Mouse (Mus musculus) MEL (cell line): Measurements from ENCODE around the gene Denr. TPM values are rescaled to one million over a fixed set of nuclear protein-coding genes. Genes with fewer than 3 reads are reported as not detected.

Source experiments
- DNase-seq: peaks from one replicate; pipeline ENCODE4 v3.0.0; 2011; ENCODE audit warnings: low read depth, low spot score
- H3K27ac ChIP-seq: 2 replicates; pipeline ENCODE4 v1.5.1; 2012; ENCODE audit warnings: low read depth, mild to moderate bottlenecking, control low read depth, low read length, moderate library complexity; ENCODE audit not compliant: control insufficient read depth
- H3K27me3 ChIP-seq, 2 experiments: fragments of 150-350 bp in 1 of 2; sonication (generic) in 1 of 2; 2 replicates each; pipeline ENCODE4 v1.6.1; 2012; ENCODE audit warnings: low read length in 2 of 2, mild to moderate bottlenecking in 2 of 2, improper control_type of control experiment in 1 of 2, moderate library complexity in 1 of 2; ENCODE audit not compliant: insufficient read depth in 2 of 2, control insufficient read depth in 1 of 2
- H3K36me3 ChIP-seq, 2 experiments: 2 replicates each; pipeline ENCODE4 v1.6.1; 2012 to 2014; ENCODE audit warnings: low read length in 2 of 2, improper control_type of control experiment in 1 of 2, inconsistent platforms in 1 of 2, mild to moderate bottlenecking in 1 of 2; ENCODE audit not compliant: insufficient read depth in 2 of 2, control insufficient read depth in 1 of 2
- H3K4me1 ChIP-seq, 2 experiments: fragments of 150-350 bp in 1 of 2; sonication (generic) in 1 of 2; 2 replicates each; pipeline ENCODE4 v1.6.1; 2012; ENCODE audit warnings: low read length in 2 of 2, improper control_type of control experiment in 1 of 2, mild to moderate bottlenecking in 1 of 2; ENCODE audit not compliant: insufficient read depth in 2 of 2, control insufficient read depth in 1 of 2
- H3K4me3 ChIP-seq, 2 experiments: fragments of 150-350 bp in 1 of 2; sonication (generic) in 1 of 2; 2 replicates each; pipeline ENCODE4 v1.5.1; 2012; ENCODE audit warnings: low read depth in 2 of 2, low read length in 2 of 2, mild to moderate bottlenecking in 2 of 2, moderate library complexity in 2 of 2, control low read depth in 1 of 2, improper control_type of control experiment in 1 of 2; ENCODE audit not compliant: control insufficient read depth in 1 of 2, insufficient read depth in 1 of 2
- H3K79me2 ChIP-seq: 2 replicates; pipeline ENCODE4 v1.6.1; 2012; ENCODE audit warnings: mild to moderate bottlenecking, low read length, moderate library complexity; ENCODE audit not compliant: control insufficient read depth, poor library complexity, insufficient read depth
- H3K9ac ChIP-seq: 2 replicates; pipeline ENCODE4 v1.6.1; 2012; ENCODE audit warnings: low read depth, mild to moderate bottlenecking, control low read depth, low read length, moderate library complexity; ENCODE audit not compliant: control insufficient read depth, poor library complexity, severe bottlenecking
- H3K9me3 ChIP-seq: fragments of 150-350 bp; sonication (generic); replicated peaks from 2 replicates; pipeline ENCODE4 v1.6.1; 2012; ENCODE audit warnings: mild to moderate bottlenecking, low read length, improper control_type of control experiment, moderate library complexity; ENCODE audit not compliant: insufficient read depth
- BHLHE40 ChIP-seq: IDR thresholded peaks from 2 replicates; pipeline ENCODE4 v1.6.1; 2012; ENCODE audit warnings: low read depth, mild to moderate bottlenecking, inconsistent platforms, low read length, improper control_type of control experiment, borderline replicate concordance
- ETS1 ChIP-seq: IDR thresholded peaks from 2 replicates; pipeline ENCODE4 v1.6.1; 2012; ENCODE audit warnings: low read depth, mild to moderate bottlenecking, inconsistent platforms, low read length, improper control_type of control experiment, moderate library complexity
- GABPA ChIP-seq: IDR thresholded peaks from 2 replicates; pipeline ENCODE4 v1.6.1; 2012; ENCODE audit warnings: low read depth, mild to moderate bottlenecking, inconsistent platforms, low read length, improper control_type of control experiment, moderate library complexity
- JUND ChIP-seq: IDR thresholded peaks from 2 replicates; pipeline ENCODE4 v1.6.1; 2011; ENCODE audit warnings: low read depth, mild to moderate bottlenecking, improper control_type of control experiment, low read length
- MAZ ChIP-seq: IDR thresholded peaks from 2 replicates; pipeline ENCODE4 v1.6.1; 2012; ENCODE audit warnings: low read depth, mild to moderate bottlenecking, inconsistent platforms, low read length, improper control_type of control experiment
- MEF2A ChIP-seq: IDR thresholded peaks from 2 replicates; pipeline ENCODE4 v1.6.1; 2014; ENCODE audit warnings: low read depth, mild to moderate bottlenecking, inconsistent platforms, low read length, improper control_type of control experiment; ENCODE audit not compliant: poor library complexity, insufficient replicate concordance, severe bottlenecking; ENCODE audit errors: extremely low read depth
- MYB ChIP-seq: IDR thresholded peaks from 2 replicates; pipeline ENCODE4 v1.6.1; 2011; ENCODE audit warnings: mild to moderate bottlenecking, low read depth, low read length, improper control_type of control experiment
- NELFE ChIP-seq: IDR thresholded peaks from 2 replicates; pipeline ENCODE4 v1.6.1; 2011; ENCODE audit warnings: low read depth, low read length, improper control_type of control experiment
- POLR2AphosphoS2 ChIP-seq: IDR thresholded peaks from 2 replicates; pipeline ENCODE4 v1.6.1; 2011; ENCODE audit warnings: low read length, improper control_type of control experiment
- POLR2AphosphoS5 ChIP-seq: IDR thresholded peaks from 2 replicates; pipeline ENCODE4 v1.6.1; 2012; ENCODE audit warnings: low read depth, borderline replicate concordance, mild to moderate bottlenecking, inconsistent platforms, low read length, moderate library complexity, mixed read lengths
- RAD21 ChIP-seq: IDR thresholded peaks from 2 replicates; pipeline ENCODE4 v1.6.1; 2011; ENCODE audit warnings: mild to moderate bottlenecking, low read depth, low read length, improper control_type of control experiment
- RCOR1 ChIP-seq: IDR thresholded peaks from 2 replicates; pipeline ENCODE4 v1.6.1; 2012; ENCODE audit warnings: low read depth, mild to moderate bottlenecking, inconsistent platforms, low read length, improper control_type of control experiment
- SIN3A ChIP-seq: IDR thresholded peaks from 2 replicates; pipeline ENCODE4 v1.6.1; 2012; ENCODE audit warnings: low read length, improper control_type of control experiment, inconsistent platforms
- SMC3 ChIP-seq: IDR thresholded peaks from 2 replicates; pipeline ENCODE4 v1.6.1; 2011; ENCODE audit warnings: low read depth, low read length, improper control_type of control experiment
- TBP ChIP-seq: IDR thresholded peaks from 2 replicates; pipeline ENCODE4 v1.8.0; 2011; ENCODE audit warnings: low read depth, low read length, improper control_type of control experiment
- USF1 ChIP-seq: IDR thresholded peaks from 2 replicates; pipeline ENCODE4 v1.6.1; 2014; ENCODE audit warnings: low read depth, mild to moderate bottlenecking, inconsistent platforms, low read length, improper control_type of control experiment, moderate library complexity
- ZKSCAN1 ChIP-seq: IDR thresholded peaks from 2 replicates; pipeline ENCODE4 v1.6.1; 2012; ENCODE audit warnings: low read depth, mild to moderate bottlenecking, inconsistent platforms, low read length, improper control_type of control experiment, moderate library complexity
- ZMIZ1 ChIP-seq: IDR thresholded peaks from 2 replicates; pipeline ENCODE4 v1.6.1; 2012; ENCODE audit warnings: low read depth, mild to moderate bottlenecking, inconsistent platforms, low read length, improper control_type of control experiment, moderate library complexity
- ZNF384 ChIP-seq: IDR thresholded peaks from 2 replicates; pipeline ENCODE4 v1.6.1; 2012; ENCODE audit warnings: low read depth, mild to moderate bottlenecking, inconsistent platforms, low read length, improper control_type of control experiment
- polyA plus RNA-seq, 2 experiments: library from polyadenylated mRNA; stranded (reverse) in 1 of 2; unstranded in 1 of 2; fragments of >175 nt in 1 of 2; fragments of >200 nt in 1 of 2; gene quantifications; 2 replicates each; pipeline versions ENCODE4 v1.2.1 to v1.2.4; 2012; ENCODE audit warnings: low replicate concordance in 2 of 2, low read depth in 1 of 2; ENCODE audit not compliant: insufficient read length in 2 of 2, insufficient read depth in 1 of 2, missing spikeins in 1 of 2
- total RNA-seq: library from RNA; depleted of rRNA; stranded (reverse); fragments of 300-350 nt; gene quantifications from 2 replicates; pipeline ENCODE4 v1.2.3, GENCODE M21; 2012

Gene Denr
- total and polyA plus RNA-seq, 3 experiments = 62.4 to 323 (median 109) TPM

DNA sequence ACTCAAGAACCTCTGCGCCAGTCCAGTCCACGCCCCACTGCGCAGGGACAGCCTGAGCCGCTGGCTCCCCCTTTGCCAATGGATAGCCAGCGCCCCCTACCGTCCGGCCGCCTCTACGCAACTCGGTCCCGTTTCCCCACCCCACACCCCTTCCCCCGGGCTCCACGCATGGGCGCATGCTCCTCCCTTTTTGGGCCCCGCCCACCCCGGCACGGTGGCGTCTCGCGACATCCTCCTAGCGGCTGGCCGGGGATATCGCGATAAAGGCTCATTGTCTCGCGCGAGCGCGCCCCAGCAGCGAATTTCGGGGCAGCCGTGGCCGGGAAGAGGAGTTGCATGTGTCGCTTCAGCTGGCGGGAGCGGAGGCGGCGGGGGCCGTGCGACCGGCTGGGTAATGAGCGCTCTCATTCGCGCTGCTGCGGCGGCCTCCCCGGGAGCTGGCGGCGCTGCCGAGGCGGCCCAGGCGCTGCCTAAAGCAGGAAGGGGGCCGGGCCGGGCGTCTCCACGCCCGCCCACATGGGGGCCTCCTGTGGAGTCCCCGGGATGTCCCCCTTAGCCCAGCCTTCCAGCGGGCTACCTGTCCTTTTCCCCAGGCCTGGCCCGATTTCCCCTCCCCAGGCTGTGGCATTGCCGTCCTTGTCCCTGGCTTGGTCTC lies at the start of gene Denr (continued):
- TF ChIP-seq SMC3 (peak; percentile 57; the same call in 1 of the 2 replicates), GABPA (no peak), POLR2AphosphoS2 (no peak), USF1 (no peak)

DNA sequence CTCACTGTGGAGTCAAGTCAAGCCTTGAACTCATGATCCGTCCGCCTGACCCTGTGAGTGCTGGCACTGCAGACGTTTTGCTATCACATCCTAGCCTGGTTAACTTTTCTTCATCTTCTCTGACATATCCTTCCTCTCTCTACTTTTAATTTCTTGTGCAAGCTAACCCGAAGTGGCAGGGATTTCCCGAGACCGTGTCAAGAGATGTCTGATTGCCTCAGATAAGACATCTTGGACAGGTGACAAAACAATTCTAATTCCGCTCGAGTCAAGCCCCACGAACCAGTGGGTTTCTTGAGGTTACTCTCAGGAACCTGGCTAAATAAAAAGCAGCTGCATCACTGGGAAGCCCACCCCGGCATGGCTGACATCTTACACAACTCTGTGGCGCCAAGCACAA lies 48.2 kb upstream of the Denr start:
- no peaks in the 10 kb centered on the region for H3K9me3 ChIP-seq
- no peaks in the 10 kb centered on the region; a peak in 2 of 4 replicates for H3K27me3 ChIP-seq
- no peak overlapping the region for H3K27ac ChIP-seq
- TF ChIP-seq NELFE = no peak
- TF ChIP-seq, all 39 proteins: peak for 0
- H3K36me3 ChIP-seq = no peaks in the 10 kb centered on the region; a peak in 1 of 4 replicates
- no peak for DNase-seq
- no peaks in the 10 kb centered on the region for H3K4me1 ChIP-seq
- H3K4me3 ChIP-seq = no peak overlapping the region
- H3K9ac ChIP-seq = no peak overlapping the region
- H3K79me2 ChIP-seq = no peaks in the 10 kb centered on the region

DNA sequence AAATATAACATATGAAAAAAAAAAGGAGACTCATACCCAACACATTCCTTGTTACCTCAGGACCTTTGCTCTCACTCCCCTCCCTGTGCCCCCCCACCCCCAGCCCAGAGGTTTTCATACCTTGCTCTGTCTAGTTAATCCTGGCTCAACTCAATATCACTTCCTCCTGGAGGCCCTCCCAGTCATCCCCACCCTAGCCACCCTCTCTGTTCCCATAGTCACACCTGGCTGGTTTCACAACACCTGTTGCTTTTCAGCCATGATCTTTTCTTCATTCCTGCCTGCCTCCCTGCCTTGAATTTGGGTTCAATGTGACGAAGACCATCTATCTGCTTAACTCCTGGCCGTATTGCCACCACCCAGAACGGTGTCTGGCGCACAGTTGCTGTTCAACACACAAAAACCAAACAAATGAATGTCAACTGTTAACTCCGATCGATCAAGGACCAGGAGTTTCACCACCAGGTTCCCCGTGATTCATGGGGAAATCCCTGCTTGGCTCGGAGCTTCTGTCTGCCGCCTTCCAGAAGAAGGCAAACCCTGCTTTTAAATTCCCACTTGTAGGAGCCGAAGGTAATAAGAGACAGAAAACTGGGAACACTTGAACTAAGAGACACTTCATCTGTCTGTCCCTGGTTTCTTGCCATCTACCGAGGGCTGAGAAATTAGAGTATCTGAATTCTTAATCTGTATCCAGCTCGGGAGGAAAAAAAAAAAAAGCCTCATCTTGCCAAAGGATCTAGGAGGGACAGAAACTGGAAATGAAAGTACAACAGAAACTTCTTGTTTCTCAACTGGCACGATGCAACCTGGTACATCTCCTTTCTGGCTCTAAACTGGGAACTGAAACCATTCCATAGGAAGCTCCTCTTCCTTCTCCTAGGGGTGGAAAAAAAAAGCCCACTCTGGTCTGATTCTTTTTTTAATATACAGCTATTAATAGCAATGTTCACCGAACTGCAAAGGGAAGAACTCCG lies 44.3 kb upstream of the Denr start:
- H3K9ac ChIP-seq = no peak overlapping the region
- H3K27me3 ChIP-seq = no peaks in the 10 kb centered on the region; a peak in 2 of 4 replicates
- no peaks in the 10 kb centered on the region for H3K9me3 ChIP-seq
- H3K27ac ChIP-seq = no peak overlapping the region
- H3K4me1 ChIP-seq = no peaks in the 10 kb centered on the region
- no peak overlapping the region for H3K4me3 ChIP-seq
- DNase-seq = no peak
- H3K36me3 ChIP-seq = no peaks in the 10 kb centered on the region; a peak in 1 of 4 replicates
- TF ChIP-seq JUND (no peak), MAZ (no peak), RAD21 (no peak), RCOR1 (no peak), ZNF384 (peak; percentile 49; the same call in 1 of the 2 replicates)
- no peaks in the 10 kb centered on the region for H3K79me2 ChIP-seq

DNA sequence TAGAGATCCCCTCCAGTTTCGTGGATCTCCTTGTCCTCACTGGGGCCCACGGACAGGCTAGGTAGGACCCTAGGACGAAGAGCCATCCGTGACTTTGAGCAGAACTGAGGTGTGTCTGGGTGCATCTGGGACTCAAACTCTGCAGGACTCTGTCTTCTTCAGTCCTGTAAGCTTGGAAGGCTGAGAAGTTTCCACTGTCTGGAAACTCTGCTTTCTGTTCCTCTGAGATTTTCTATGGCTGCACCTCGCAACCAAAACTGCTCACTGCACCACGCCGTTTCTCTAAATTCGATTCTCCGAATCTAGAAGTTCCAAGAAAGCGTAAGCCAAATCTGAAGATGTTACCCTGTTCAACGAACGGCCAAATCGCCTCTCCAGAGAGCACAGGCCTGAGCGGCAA lies 43.0 kb upstream of the Denr start:
- Histone ChIP-seq H3K9ac (no peak overlapping the region), H3K4me3 (no peak overlapping the region), H3K79me2 (no peaks in the 10 kb centered on the region), H3K4me1 (no peaks in the 10 kb centered on the region), H3K27ac (no peak overlapping the region), H3K9me3 (no peaks in the 10 kb centered on the region), H3K27me3 (no peaks in the 10 kb centered on the region; a peak in 2 of 4 replicates), H3K36me3 (no peaks in the 10 kb centered on the region; a peak in 1 of 4 replicates)
- DNase-seq = no peak
- no peak for TF ChIP-seq JUND
- no peak for TF ChIP-seq MEF2A
- TF ChIP-seq RAD21 = no peak
- TF ChIP-seq MYB = no peak
- TF ChIP-seq POLR2AphosphoS5 = no peak
- TF ChIP-seq NELFE = no peak
- TF ChIP-seq ZMIZ1 = no peak
- no peak for TF ChIP-seq SIN3A
- TF ChIP-seq ETS1 = no peak
- TF ChIP-seq ZKSCAN1 = no peak
- TF ChIP-seq BHLHE40 = no peak
- TF ChIP-seq TBP = no peak
